Mouse (Mus musculus): ENCODE results near the gene Olfr1373.
A peak's percentile ranks its signal among the peaks of the same experiment; 100 is the strongest.

Gene Olfr1373

GRCm38 (mm10) chr11:52106037-52106436, 39.3 kb downstream of the Olfr1373 start:
- DNase-seq (ENCODE audit: low spot score) = no peak

- no peak for DNase-seq (ENCODE audit: low spot score)
Observed at GRCm38 (mm10) chr11:52105503-52105902, 39.8 kb downstream of the Olfr1373 start.

- no peak for DNase-seq (ENCODE audit: low spot score)
Observed at GRCm38 (mm10) chr11:52102977-52103376, 42.4 kb downstream of the Olfr1373 start.

- no peak for DNase-seq (ENCODE audit: low spot score)
Observed at GRCm38 (mm10) chr11:52099771-52100219, 45.5 kb downstream of the Olfr1373 start.

DNA sequence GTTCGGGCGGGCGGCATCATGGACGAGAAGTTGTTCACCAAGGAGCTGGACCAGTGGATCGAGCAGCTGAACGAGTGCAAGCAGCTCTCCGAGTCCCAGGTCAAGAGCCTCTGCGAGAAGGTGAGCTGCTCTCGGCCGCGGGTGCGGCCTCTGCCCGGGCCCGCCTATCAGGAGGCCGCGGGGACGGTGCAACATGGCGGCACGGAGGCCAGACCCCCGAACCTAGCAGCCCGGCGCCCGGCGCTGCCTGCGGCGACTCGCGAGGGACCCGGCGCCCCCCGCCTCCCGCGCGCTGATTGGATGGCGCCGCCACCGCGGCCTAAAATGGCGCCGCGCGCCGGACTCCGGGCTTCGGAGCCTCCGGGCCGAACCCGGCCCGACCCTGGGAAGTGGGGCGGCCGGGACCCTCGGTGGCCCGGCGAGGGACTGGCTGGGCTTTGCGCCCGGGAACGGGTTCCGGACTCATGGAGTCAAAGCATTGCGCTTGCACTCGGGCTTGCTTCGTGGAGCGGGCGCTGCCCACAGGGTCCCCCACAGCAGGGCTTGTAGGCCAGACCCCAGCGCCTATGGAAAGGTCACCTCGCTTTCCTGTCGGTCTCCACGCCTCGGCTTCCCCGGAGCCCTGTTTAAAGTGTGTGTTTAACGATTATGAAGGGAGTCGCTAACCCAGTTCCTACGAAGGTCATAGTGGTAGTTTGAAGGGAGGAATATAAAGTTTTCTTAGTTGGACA, 46.1 kb downstream of the Olfr1373 start:
- peak; percentile 56 for DNase-seq (ENCODE audit: low spot score)

DNA sequence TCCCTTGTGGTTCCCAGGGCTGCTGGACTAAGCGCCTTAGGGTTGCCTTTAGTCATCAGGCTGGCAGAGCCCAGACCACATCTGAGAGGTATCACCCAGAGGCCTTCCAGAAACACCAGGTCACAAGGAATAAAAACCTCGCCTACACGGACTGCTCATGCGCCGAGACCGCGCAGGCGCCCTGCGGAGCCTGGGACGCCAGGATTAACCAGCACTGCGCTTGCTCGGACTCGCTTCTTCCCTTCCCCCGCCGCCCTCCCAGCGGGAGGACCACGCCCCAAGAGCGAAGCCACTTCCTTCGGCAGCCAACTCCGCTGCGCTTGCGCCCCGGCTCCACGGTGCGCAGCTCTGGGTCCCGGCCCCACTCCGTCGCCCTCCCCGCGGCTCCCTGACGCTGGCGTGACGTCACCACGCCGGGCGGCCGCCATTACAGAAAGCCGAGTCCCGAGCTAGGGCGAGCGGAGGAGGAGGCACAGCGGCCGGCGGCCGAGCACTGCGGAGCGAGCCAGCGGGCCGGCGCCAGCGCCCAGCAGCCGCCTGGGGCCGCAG, 46.9 kb downstream of the Olfr1373 start, which contains the start of gene Ppp2ca:
Gene Ppp2ca (plus strand): TSS at position 284 of the 549 bp plus-strand sequence.
- peak; percentile 99 for DNase-seq (ENCODE audit: low spot score)

GRCm38 (mm10) chr11:52097596-52097995, 47.7 kb downstream of the Olfr1373 start:
- DNase-seq (ENCODE audit: low spot score) = no peak

DNA sequence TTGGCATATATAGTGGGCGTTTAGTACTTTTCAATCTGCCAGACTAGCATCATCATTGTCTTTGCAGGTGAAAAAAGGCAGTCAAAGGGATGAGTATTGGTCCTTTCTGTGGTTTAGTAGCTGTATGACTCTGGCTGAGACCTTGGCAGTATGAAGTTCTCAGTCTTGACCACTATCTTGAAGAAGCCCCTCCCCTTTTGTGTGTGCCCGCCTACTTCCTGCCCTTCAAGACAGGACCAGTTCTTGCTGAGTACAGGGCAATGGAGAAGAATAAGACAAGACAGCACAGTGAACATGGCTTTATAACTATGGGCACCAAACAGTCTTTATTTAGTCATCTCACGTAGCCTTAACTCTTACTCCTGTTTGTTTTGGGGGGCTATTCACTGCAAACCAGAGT, 48.3 kb downstream of the Olfr1373 start:
- no peak for DNase-seq (ENCODE audit: low spot score)

Measured in layer of hippocampus, adult 11-12 months (tissue).